Mouse (Mus musculus) cerebellum, adult 2 months (tissue): ENCODE results near the gene Chit1.

Experiments used
- CTCF ChIP-seq: fragments of 200-500 bp; IDR thresholded peaks from 2 replicates; pipeline ENCODE4 v1.5.1; 2011; ENCODE audit warnings: low read depth, mild to moderate bottlenecking, control low read depth, low read length, moderate library complexity, borderline replicate concordance; ENCODE audit not compliant: insufficient read depth
- POLR2A ChIP-seq: fragments of 200-500 bp; IDR thresholded peaks from 2 replicates; pipeline ENCODE4 v1.6.1; 2011; ENCODE audit warnings: low read length, control low read depth, borderline replicate concordance; ENCODE audit not compliant: insufficient read depth

- TF ChIP-seq POLR2A, result no peak
- TF ChIP-seq CTCF, result no peak
Observed at GRCm38 (mm10) chr1:134105764-134106430, 5.1 kb upstream of the Chit1 start.
